Mouse (Mus musculus): ENCODE measurements around the gene Nell2. TPM values are rescaled to one million over a fixed set of nuclear protein-coding genes. Genes with fewer than 3 reads are reported as not detected.

Gene Nell2
- polyA plus RNA-seq, 1 experiment from 2014 or later: 95.4 TPM

- Histone ChIP-seq H3K4me2 (replicated peaks; ENCODE audit: low read depth, low read length) (no peak overlapping the region), H3K27me3 (ENCODE audit: control insufficient read depth, insufficient read depth, low read length) (no peaks in the 10 kb centered on the region), H3K36me3 (ENCODE audit: control insufficient read depth, insufficient read depth, low read length) (no peaks in the 10 kb centered on the region), H3K9me3 (ENCODE audit: control insufficient read depth, low read length) (no peaks in the 10 kb centered on the region), H3K27ac (ENCODE audit: low read depth, low read length) (no peak overlapping the region), H3K4me1 (replicated peaks; ENCODE audit: control insufficient read depth, insufficient read depth, low read length) (no peaks in the 10 kb centered on the region), H3K4me3 (ENCODE audit: low read depth, low read length) (no peak overlapping the region), H3K9ac (ENCODE audit: low read depth, low read length) (no peak overlapping the region)
- 82% methylated on average over 13 of the region's 13 CpGs for WGBS
- DNase-seq (ENCODE audit: low spot score) (no peak), ATAC-seq (ENCODE audit: low FRiP score) (no peak)
Observed at GRCm38 (mm10) chr15:95231171-95231570, 297.2 kb downstream of the Nell2 start.

- Histone ChIP-seq H3K4me3 (ENCODE audit: low read depth, low read length) (no peak overlapping the region), H3K9me3 (ENCODE audit: control insufficient read depth, low read length) (no peaks in the 10 kb centered on the region), H3K4me1 (replicated peaks; ENCODE audit: control insufficient read depth, insufficient read depth, low read length) (no peaks in the 10 kb centered on the region), H3K27me3 (ENCODE audit: control insufficient read depth, insufficient read depth, low read length) (no peaks in the 10 kb centered on the region), H3K9ac (ENCODE audit: low read depth, low read length) (no peak overlapping the region), H3K4me2 (replicated peaks; ENCODE audit: low read depth, low read length) (no peak overlapping the region), H3K36me3 (ENCODE audit: control insufficient read depth, insufficient read depth, low read length) (no peaks in the 10 kb centered on the region), H3K27ac (ENCODE audit: low read depth, low read length) (no peak overlapping the region)
- 72% methylated on average over 12 of the region's 12 CpGs for WGBS
- ATAC-seq (ENCODE audit: low FRiP score): no peak
- peak; percentile 16 for DNase-seq (ENCODE audit: low spot score)
Observed at GRCm38 (mm10) chr15:95216640-95217365, 311.6 kb downstream of the Nell2 start.

- 86% methylated on average over 4 of the region's 4 CpGs for WGBS
- DNase-seq (ENCODE audit: low spot score): no peak
Observed at GRCm38 (mm10) chr15:95210551-95210950, 317.8 kb downstream of the Nell2 start.

GRCm38 (mm10) chr15:95209186-95209585 lies 319.2 kb downstream of the Nell2 start:
- no peaks in the 10 kb centered on the region for H3K9me3 ChIP-seq (ENCODE audit: control insufficient read depth, low read length)
- no peak overlapping the region for H3K9ac ChIP-seq (ENCODE audit: low read depth, low read length)
- DNase-seq (ENCODE audit: low spot score) (no peak), ATAC-seq (ENCODE audit: low FRiP score) (no peak)
- no peak overlapping the region for H3K27ac ChIP-seq (ENCODE audit: low read depth, low read length)
- no peaks in the 10 kb centered on the region for H3K4me1 ChIP-seq (replicated peaks; ENCODE audit: control insufficient read depth, insufficient read depth, low read length)
- no peak overlapping the region for H3K4me3 ChIP-seq (ENCODE audit: low read depth, low read length)
- H3K36me3 ChIP-seq (ENCODE audit: control insufficient read depth, insufficient read depth, low read length): no peaks in the 10 kb centered on the region
- H3K27me3 ChIP-seq (ENCODE audit: control insufficient read depth, insufficient read depth, low read length): no peaks in the 10 kb centered on the region
- 66% methylated on average over 4 of the region's 4 CpGs for WGBS
- H3K4me2 ChIP-seq (replicated peaks; ENCODE audit: low read depth, low read length): no peak overlapping the region

More at GRCm38 (mm10) chr15:95210551-95210950, 317.8 kb downstream of the Nell2 start:
- Histone ChIP-seq H3K4me2 (replicated peaks; ENCODE audit: low read depth, low read length) (no peak overlapping the region), H3K9ac (ENCODE audit: low read depth, low read length) (no peak overlapping the region), H3K4me3 (ENCODE audit: low read depth, low read length) (no peak overlapping the region), H3K27ac (ENCODE audit: low read depth, low read length) (no peak overlapping the region), H3K9me3 (ENCODE audit: control insufficient read depth, low read length) (no peaks in the 10 kb centered on the region), H3K36me3 (ENCODE audit: control insufficient read depth, insufficient read depth, low read length) (no peaks in the 10 kb centered on the region), H3K27me3 (ENCODE audit: control insufficient read depth, insufficient read depth, low read length) (no peaks in the 10 kb centered on the region), H3K4me1 (replicated peaks; ENCODE audit: control insufficient read depth, insufficient read depth, low read length) (no peaks in the 10 kb centered on the region)
- no peak for ATAC-seq (ENCODE audit: low FRiP score)

GRCm38 (mm10) chr15:95193661-95194280 lies 334.6 kb downstream of the Nell2 start:
- Histone ChIP-seq H3K36me3 (ENCODE audit: control insufficient read depth, insufficient read depth, low read length) (no peaks in the 10 kb centered on the region), H3K4me3 (ENCODE audit: low read depth, low read length) (no peak overlapping the region), H3K27me3 (ENCODE audit: control insufficient read depth, insufficient read depth, low read length) (no peaks in the 10 kb centered on the region), H3K4me2 (replicated peaks; ENCODE audit: low read depth, low read length) (no peak overlapping the region), H3K4me1 (replicated peaks; ENCODE audit: control insufficient read depth, insufficient read depth, low read length) (no peaks in the 10 kb centered on the region), H3K9ac (ENCODE audit: low read depth, low read length) (no peak overlapping the region), H3K27ac (ENCODE audit: low read depth, low read length) (no peak overlapping the region), H3K9me3 (ENCODE audit: control insufficient read depth, low read length) (no peaks in the 10 kb centered on the region)
- DNase-seq (ENCODE audit: low spot score) (no peak), ATAC-seq (ENCODE audit: low FRiP score) (no peak)
- 75% methylated on average over 9 of the region's 9 CpGs for WGBS

- ATAC-seq (ENCODE audit: low FRiP score): no peak
- no peak for DNase-seq (ENCODE audit: low spot score)
- 87% methylated on average over 8 of the region's 8 CpGs for WGBS
- H3K27me3 ChIP-seq (ENCODE audit: control insufficient read depth, insufficient read depth, low read length): no peaks in the 10 kb centered on the region
- H3K4me3 ChIP-seq (ENCODE audit: low read depth, low read length): no peak overlapping the region
- H3K9ac ChIP-seq (ENCODE audit: low read depth, low read length): no peak overlapping the region
- H3K4me2 ChIP-seq (replicated peaks; ENCODE audit: low read depth, low read length): no peak overlapping the region
- H3K27ac ChIP-seq (ENCODE audit: low read depth, low read length): no peak overlapping the region
- no peaks in the 10 kb centered on the region for H3K36me3 ChIP-seq (ENCODE audit: control insufficient read depth, insufficient read depth, low read length)
- no peaks in the 10 kb centered on the region for H3K4me1 ChIP-seq (replicated peaks; ENCODE audit: control insufficient read depth, insufficient read depth, low read length)
- no peaks in the 10 kb centered on the region for H3K9me3 ChIP-seq (ENCODE audit: control insufficient read depth, low read length)
Observed at GRCm38 (mm10) chr15:95192951-95193350, 335.4 kb downstream of the Nell2 start.

- H3K4me3 ChIP-seq (ENCODE audit: low read depth, low read length): no peak overlapping the region
- no peak for DNase-seq (ENCODE audit: low spot score)
- H3K36me3 ChIP-seq (ENCODE audit: control insufficient read depth, insufficient read depth, low read length): no peaks in the 10 kb centered on the region
- no peak overlapping the region for H3K9ac ChIP-seq (ENCODE audit: low read depth, low read length)
- no peaks in the 10 kb centered on the region for H3K9me3 ChIP-seq (ENCODE audit: control insufficient read depth, low read length)
- ATAC-seq (ENCODE audit: low FRiP score): no peak
- no peaks in the 10 kb centered on the region for H3K27me3 ChIP-seq (ENCODE audit: control insufficient read depth, insufficient read depth, low read length)
- no peak overlapping the region for H3K27ac ChIP-seq (ENCODE audit: low read depth, low read length)
- H3K4me1 ChIP-seq (replicated peaks; ENCODE audit: control insufficient read depth, insufficient read depth, low read length): no peaks in the 10 kb centered on the region
- H3K4me2 ChIP-seq (replicated peaks; ENCODE audit: low read depth, low read length): no peak overlapping the region
- WGBS: 75% methylated on average over 10 of the region's 10 CpGs
Observed at GRCm38 (mm10) chr15:95186226-95186625, 342.1 kb downstream of the Nell2 start.

GRCm38 (mm10) chr15:95185419-95185818 lies 342.9 kb downstream of the Nell2 start:
- DNase-seq (ENCODE audit: low spot score) (no peak), ATAC-seq (ENCODE audit: low FRiP score) (no peak)
- no peak overlapping the region for H3K27ac ChIP-seq (ENCODE audit: low read depth, low read length)
- no peaks in the 10 kb centered on the region for H3K27me3 ChIP-seq (ENCODE audit: control insufficient read depth, insufficient read depth, low read length)
- no peak overlapping the region for H3K4me3 ChIP-seq (ENCODE audit: low read depth, low read length)
- no peaks in the 10 kb centered on the region for H3K9me3 ChIP-seq (ENCODE audit: control insufficient read depth, low read length)
- 72% methylated on average over 9 of the region's 9 CpGs for WGBS
- no peaks in the 10 kb centered on the region for H3K36me3 ChIP-seq (ENCODE audit: control insufficient read depth, insufficient read depth, low read length)
- H3K4me1 ChIP-seq (replicated peaks; ENCODE audit: control insufficient read depth, insufficient read depth, low read length): no peaks in the 10 kb centered on the region
- H3K4me2 ChIP-seq (replicated peaks; ENCODE audit: low read depth, low read length): no peak overlapping the region
- H3K9ac ChIP-seq (ENCODE audit: low read depth, low read length): no peak overlapping the region

GRCm38 (mm10) chr15:95183450-95183849 lies 344.9 kb downstream of the Nell2 start:
- H3K4me1 ChIP-seq (replicated peaks; ENCODE audit: control insufficient read depth, insufficient read depth, low read length): no peaks in the 10 kb centered on the region
- no peaks in the 10 kb centered on the region for H3K27me3 ChIP-seq (ENCODE audit: control insufficient read depth, insufficient read depth, low read length)
- ATAC-seq (ENCODE audit: low FRiP score): no peak
- no peak overlapping the region for H3K4me2 ChIP-seq (replicated peaks; ENCODE audit: low read depth, low read length)
- no peak overlapping the region for H3K27ac ChIP-seq (ENCODE audit: low read depth, low read length)
- no peak overlapping the region for H3K9ac ChIP-seq (ENCODE audit: low read depth, low read length)
- H3K4me3 ChIP-seq (ENCODE audit: low read depth, low read length): no peak overlapping the region
- H3K36me3 ChIP-seq (ENCODE audit: control insufficient read depth, insufficient read depth, low read length): no peaks in the 10 kb centered on the region
- DNase-seq (ENCODE audit: low spot score): no peak
- no peaks in the 10 kb centered on the region for H3K9me3 ChIP-seq (ENCODE audit: control insufficient read depth, low read length)
- 86% methylated on average over 5 of the region's 5 CpGs for WGBS
